Mouse (Mus musculus) hindbrain, postnatal 0 days (tissue): ENCODE results near the gene Grtp1. TPM values are rescaled to one million over a fixed set of nuclear protein-coding genes. Genes with fewer than 3 reads are reported as not detected.

Experiments used
- ATAC-seq: fragments of 200-750 bp; cut with Nextera tagmentation; 2 replicates; pipeline ENCODE4 v1.8.0; 2017; ENCODE audit warnings: mild to moderate bottlenecking, moderate TSS enrichment, moderate library complexity
- DNase-seq: peaks from one replicate; pipeline ENCODE4 v3.0.0-alpha.2; 2015; ENCODE audit warnings: low spot score
- H3K27ac ChIP-seq: fragments of 300-500 bp; sonication (generic); 2 replicates; pipeline ENCODE4 v1.5.1; 2014; ENCODE audit warnings: mild to moderate bottlenecking
- H3K27me3 ChIP-seq: fragments of 300-500 bp; sonication (generic); 2 replicates; pipeline ENCODE4 v1.6.1; 2014; ENCODE audit warnings: low read length, mixed read lengths; ENCODE audit not compliant: insufficient read depth
- H3K36me3 ChIP-seq: fragments of 300-500 bp; sonication (generic); 2 replicates; pipeline ENCODE4 v1.6.1; 2014; ENCODE audit warnings: low read length, mixed read lengths; ENCODE audit not compliant: insufficient read depth
- H3K4me1 ChIP-seq: fragments of 300-500 bp; sonication (generic); 2 replicates; pipeline ENCODE4 v1.6.1; 2014; ENCODE audit warnings: antibody characterized with exemption, low read length, mixed read lengths; ENCODE audit not compliant: insufficient read depth
- H3K4me2 ChIP-seq: fragments of 300-500 bp; sonication (generic); 2 replicates; pipeline ENCODE4 v1.6.1; 2014; ENCODE audit warnings: low read depth, mild to moderate bottlenecking, low read length, moderate library complexity, mixed read lengths
- H3K4me3 ChIP-seq: fragments of 300-500 bp; sonication (generic); 2 replicates; pipeline ENCODE4 v1.5.1; 2014; ENCODE audit warnings: low read length
- H3K9ac ChIP-seq: fragments of 300-500 bp; sonication (generic); replicated peaks from 2 replicates; pipeline ENCODE4 v1.6.1; 2014; ENCODE audit warnings: mild to moderate bottlenecking, low read length, moderate library complexity, mixed read lengths
- H3K9me3 ChIP-seq: fragments of 300-500 bp; sonication (generic); 2 replicates; pipeline ENCODE4 v1.6.1; 2016; ENCODE audit warnings: low read length, mixed read lengths
- CTCF ChIP-seq: IDR thresholded peaks from 2 replicates; pipeline ENCODE4 v1.5.1; 2016; ENCODE audit warnings: antibody characterized with exemption, control low read depth, low read depth
- WGBS: fragments of 180-500 bp; shearing (Covaris S2); extraction: QIAGEN DNeasy Blood & Tissue Kit; methylation state at CpG from one replicate; pipeline ENCODE4 v1.1.7; 2014; 5-methylcytosine and 5-hydroxymethylcytosine counted together
- polyA plus RNA-seq: library from polyadenylated mRNA; unstranded; fragments of >200 nt; fragmentation: Nextera tagmentation; extraction: Ambion mirVana; gene quantifications from 2 replicates; pipeline ENCODE4 v1.2.1, GENCODE M21; 2015
- total RNA-seq: library from RNA; depleted of rRNA; stranded (reverse); fragments of >200 nt; gene quantifications from 2 replicates; pipeline ENCODE4 v1.2.3, GENCODE M21; 2014; rRNA removed

Grtp1 gene
- total RNA-seq = 12.8 and 14.8 TPM in 2 replicates
- 17.1 and 18.1 TPM in 2 replicates for polyA plus RNA-seq

DNA sequence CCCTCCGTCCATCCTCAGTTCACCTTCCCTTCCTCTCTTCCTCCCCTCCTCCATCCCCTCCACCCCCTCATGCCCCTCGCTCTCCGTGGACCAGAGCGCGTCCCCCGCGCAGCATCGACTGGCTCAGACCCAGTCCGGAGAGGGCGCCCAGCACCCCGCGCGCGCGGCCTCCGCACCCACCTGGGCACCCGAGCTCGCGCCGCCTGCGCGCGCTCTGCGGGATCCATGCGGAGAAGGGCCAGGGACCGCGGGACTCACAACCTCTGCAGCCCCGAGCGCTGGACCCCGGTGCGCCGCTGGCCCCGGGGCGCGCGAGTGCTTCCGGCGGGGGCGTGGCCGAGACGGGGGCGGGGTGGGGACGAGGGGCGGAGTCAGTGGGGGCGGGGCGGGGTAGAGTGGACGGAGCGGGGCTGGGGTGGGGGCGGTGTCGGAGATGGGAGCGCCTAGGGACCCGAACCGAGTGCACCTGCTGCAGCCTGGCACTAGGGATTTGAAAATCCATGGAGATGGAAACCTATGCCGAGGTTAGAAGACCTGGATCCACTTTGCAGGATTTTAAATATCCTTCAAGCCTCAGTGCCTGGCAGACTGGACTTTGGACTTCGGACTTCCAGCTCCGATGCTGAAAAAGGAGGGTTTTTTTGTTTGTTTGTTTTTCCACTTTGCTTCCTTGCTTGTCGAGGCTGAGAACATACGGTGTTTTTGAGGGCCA lies at the start of gene Grtp1:
Grtp1 (minus strand) TSS at position 320 of the 712 bp plus-strand sequence.
- Histone ChIP-seq H3K4me3 (peak within 1 kb of the TSS; percentile 70), H3K27me3 (peaks cover 15% of the 10 kb centered on the region; the same call in 1 of the 2 replicates), H3K4me1 (peaks cover 10% of the 10 kb centered on the region; the same call in 1 of the 2 replicates), H3K4me2 (peak within 1 kb of the TSS; percentile 79), H3K9ac (peak within 1 kb of the TSS; percentile 65), H3K36me3 (no peaks in the 10 kb centered on the region), H3K27ac (no peak within 1 kb of the TSS), H3K9me3 (no peaks in the 10 kb centered on the region)
- DNase-seq (peak; percentile 52), ATAC-seq (peak; percentile 74)
- under 1% methylated on average over 53 of the region's 58 CpGs for WGBS
- TF ChIP-seq CTCF = no peak

DNA sequence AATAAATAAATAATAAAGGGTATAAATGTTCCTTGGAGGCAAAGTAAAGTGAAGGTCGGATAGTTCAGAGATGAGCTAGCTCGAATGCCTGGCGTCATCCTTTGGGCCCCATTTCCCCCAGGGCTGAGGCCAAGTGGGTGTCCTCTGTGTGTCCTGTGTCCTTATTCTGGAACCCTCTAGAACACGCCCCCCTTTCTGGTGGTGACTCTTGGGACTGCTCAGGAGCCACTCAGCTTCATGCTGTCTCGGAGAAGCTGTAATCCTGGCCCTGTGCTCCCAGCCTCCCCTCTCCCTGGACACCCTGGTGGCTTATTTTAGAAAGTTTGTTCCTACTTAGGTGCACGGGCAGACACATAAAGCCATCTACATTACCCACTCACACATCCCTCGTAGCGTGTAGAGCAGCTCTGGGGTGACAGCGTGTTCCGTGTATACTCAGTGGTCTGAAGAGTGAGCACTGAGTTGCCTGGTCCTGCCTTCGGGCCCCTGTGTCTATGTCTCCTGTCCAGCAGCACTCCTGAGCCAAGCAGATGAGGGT lies 44.0 kb upstream of the Grtp1 start:
- no peak for DNase-seq

DNA sequence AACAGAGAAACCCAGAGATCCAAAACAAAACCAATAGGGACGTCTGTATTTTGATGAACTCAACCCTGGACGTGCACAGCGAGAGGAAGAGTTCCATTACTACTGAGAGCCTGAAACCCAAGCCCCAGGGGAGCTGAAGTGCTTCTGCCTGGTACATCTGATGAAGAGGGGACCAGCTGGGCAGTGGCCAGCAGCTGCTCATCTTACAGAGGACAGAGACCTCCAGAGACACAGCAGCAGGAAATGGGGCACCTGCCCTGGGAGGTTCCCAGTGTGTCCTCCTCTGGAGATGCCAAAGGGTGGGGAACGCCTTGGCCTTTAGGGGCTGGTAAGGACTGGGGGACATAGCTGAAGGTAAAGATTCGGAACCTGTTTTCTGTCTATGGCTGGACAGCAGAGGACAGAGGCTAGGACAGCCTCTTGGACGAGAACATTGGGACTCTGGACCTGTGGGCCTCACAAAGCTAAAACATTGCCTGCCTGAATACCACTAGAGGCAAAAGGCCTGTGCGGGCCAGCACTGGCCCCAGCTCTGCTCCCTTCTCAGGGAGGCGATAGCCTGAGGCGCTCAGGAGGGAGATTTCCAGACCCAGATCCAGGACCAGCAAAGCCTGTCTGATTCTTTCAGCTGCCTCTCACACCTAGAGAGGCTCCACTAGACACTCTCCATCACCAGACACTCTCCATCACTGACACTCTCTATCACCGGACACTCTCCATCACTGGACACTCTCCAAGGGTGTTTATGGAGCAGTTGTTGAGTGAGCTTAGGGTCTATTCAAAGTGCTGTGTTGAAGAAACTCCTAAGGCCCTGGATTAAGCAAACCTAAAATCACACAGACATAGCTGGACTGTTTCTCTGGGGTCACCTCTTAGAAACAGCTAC lies 42.8 kb upstream of the Grtp1 start:
- no peak overlapping the region for H3K9ac ChIP-seq
- no peak for ATAC-seq
- no peak for TF ChIP-seq CTCF

More for the DNA sequence above, 44.0 kb upstream of the Grtp1 start:
- Histone ChIP-seq H3K27me3 (no peaks in the 10 kb centered on the region), H3K27ac (no peak overlapping the region), H3K4me1 (no peaks in the 10 kb centered on the region), H3K9ac (no peak overlapping the region), H3K4me2 (no peak overlapping the region), H3K4me3 (no peak overlapping the region), H3K9me3 (no peaks in the 10 kb centered on the region), H3K36me3 (no peaks in the 10 kb centered on the region)
- TF ChIP-seq CTCF = no peak
- WGBS = 88% methylated on average over 11 of the region's 11 CpGs
- no peak for ATAC-seq

DNA sequence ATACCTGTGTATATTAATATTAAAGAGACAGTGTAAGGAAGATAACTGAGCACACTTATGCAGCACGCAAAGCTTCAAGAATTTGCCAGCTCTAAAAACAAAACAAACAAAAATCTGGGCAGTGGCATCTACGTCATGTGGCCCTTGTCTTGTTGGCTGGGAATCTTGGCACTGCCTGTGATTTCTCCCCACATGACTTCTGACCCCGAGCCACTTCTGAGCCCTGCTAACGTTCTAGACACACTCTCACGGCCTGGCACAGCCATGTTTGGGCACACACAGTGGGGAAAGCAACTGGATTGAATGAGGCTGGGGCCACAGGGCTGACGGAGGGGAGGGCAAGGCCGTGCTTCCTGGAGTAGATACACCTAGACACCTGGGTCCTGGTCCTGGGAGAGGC lies 40.3 kb upstream of the Grtp1 start:
- no peak for DNase-seq
- H3K9ac ChIP-seq = no peak overlapping the region
- no peak overlapping the region for H3K27ac ChIP-seq
- H3K4me1 ChIP-seq = no peaks in the 10 kb centered on the region
- TF ChIP-seq CTCF = no peak
- H3K36me3 ChIP-seq = no peaks in the 10 kb centered on the region
- 70% methylated on average over 7 of the region's 7 CpGs for WGBS
- no peak overlapping the region for H3K4me3 ChIP-seq
- ATAC-seq = no peak
- H3K4me2 ChIP-seq = no peak overlapping the region
- no peaks in the 10 kb centered on the region for H3K9me3 ChIP-seq
- H3K27me3 ChIP-seq = no peaks in the 10 kb centered on the region

More for the DNA sequence above, 42.8 kb upstream of the Grtp1 start:
- WGBS = 77% methylated on average over 10 of the region's 10 CpGs
- no peak overlapping the region for H3K4me3 ChIP-seq
- no peak overlapping the region for H3K27ac ChIP-seq
- no peaks in the 10 kb centered on the region for H3K9me3 ChIP-seq
- no peak overlapping the region for H3K4me2 ChIP-seq
- no peaks in the 10 kb centered on the region for H3K36me3 ChIP-seq
- H3K4me1 ChIP-seq = no peaks in the 10 kb centered on the region
- H3K27me3 ChIP-seq = no peaks in the 10 kb centered on the region
- DNase-seq = no peak

DNA sequence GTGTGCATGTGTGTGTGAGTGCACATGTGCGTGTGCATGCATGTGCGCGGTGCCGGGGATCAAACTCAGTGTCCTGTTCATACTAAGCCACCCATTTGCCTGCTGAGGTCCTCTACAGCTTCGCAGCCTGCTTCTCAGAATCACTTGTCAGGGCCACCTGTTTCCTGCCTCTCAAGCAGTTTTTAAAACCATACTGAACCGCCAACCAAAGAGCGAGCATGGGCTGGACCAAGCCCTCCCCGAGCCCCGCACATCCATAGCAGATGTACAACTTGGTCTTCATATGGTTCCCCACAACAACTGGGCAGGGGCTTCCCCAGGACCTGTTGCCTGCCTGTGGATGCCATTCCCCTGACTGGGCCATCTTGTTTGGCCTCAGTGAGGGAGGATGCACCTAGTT lies 39.6 kb upstream of the Grtp1 start:
- ATAC-seq = no peak
- WGBS = 91% methylated on average over 9 of the region's 9 CpGs
- no peak for TF ChIP-seq CTCF

DNA sequence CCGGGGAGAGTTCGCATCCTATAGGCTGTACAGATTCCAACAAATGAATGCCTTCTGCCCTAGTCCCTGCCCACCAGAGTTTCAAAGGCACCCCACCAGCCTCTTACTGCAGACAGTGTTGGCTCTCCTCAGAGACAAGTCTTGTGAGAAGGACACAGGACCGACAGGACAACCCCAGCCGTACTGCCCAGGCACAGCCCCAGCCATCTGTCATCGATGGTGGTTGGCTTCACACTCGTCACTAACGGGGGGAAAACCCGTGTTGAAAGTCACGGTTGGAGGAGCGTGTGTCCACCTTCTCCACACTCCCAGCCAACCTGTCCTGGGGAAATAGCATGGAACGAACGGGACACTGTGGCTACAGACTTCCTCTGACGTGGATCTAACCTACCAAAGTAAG lies 34.4 kb upstream of the Grtp1 start:
- no peaks in the 10 kb centered on the region for H3K9me3 ChIP-seq
- no peaks in the 10 kb centered on the region for H3K4me1 ChIP-seq
- ATAC-seq = no peak
- H3K36me3 ChIP-seq = no peaks in the 10 kb centered on the region
- no peak overlapping the region for H3K27ac ChIP-seq
- 0 out of 2 replicates have a peak, but pooled peaks cover 3% of the 10 kb centered on the region for H3K27me3 ChIP-seq
- H3K9ac ChIP-seq = no peak overlapping the region
- H3K4me3 ChIP-seq = no peak overlapping the region
- no peak overlapping the region for H3K4me2 ChIP-seq
- TF ChIP-seq CTCF = no peak
- DNase-seq = no peak
- 83% methylated on average over 13 of the region's 13 CpGs for WGBS

More for the DNA sequence above, 39.6 kb upstream of the Grtp1 start:
- Histone ChIP-seq H3K27ac (no peak overlapping the region), H3K4me1 (no peaks in the 10 kb centered on the region), H3K9ac (no peak overlapping the region), H3K36me3 (no peaks in the 10 kb centered on the region), H3K27me3 (no peaks in the 10 kb centered on the region), H3K4me2 (no peak overlapping the region), H3K4me3 (no peak overlapping the region), H3K9me3 (no peaks in the 10 kb centered on the region)
- DNase-seq = no peak
